Mouse (Mus musculus) heart, adult 2 months (tissue): ENCODE data around the gene 4930548H24Rik. TPM values are rescaled to one million over a fixed set of nuclear protein-coding genes. Genes with fewer than 3 reads are reported as not detected.

Experiments
- DNase-seq, 2 experiments: peaks; one replicate each; pipeline ENCODE4 v3.0.0; 2021
- H3K27ac ChIP-seq: fragments of 200-600 bp; 2 replicates; pipeline ENCODE4 v1.8.1; 2022
- H3K27me3 ChIP-seq: fragments of 200-500 bp; 2 replicates; pipeline ENCODE4 v1.6.1; 2012; ENCODE audit warnings: mild to moderate bottlenecking, low read length, inconsistent platforms, mixed read lengths; ENCODE audit not compliant: control insufficient read depth, insufficient read depth
- H3K36me3 ChIP-seq: fragments of 200-500 bp; 2 replicates; pipeline ENCODE4 v1.6.1; 2012; ENCODE audit warnings: low read length, inconsistent platforms; ENCODE audit not compliant: control insufficient read depth, insufficient read depth
- H3K4me1 ChIP-seq: fragments of 200-500 bp; 2 replicates; pipeline ENCODE4 v1.6.1; 2011; ENCODE audit warnings: low read length; ENCODE audit not compliant: control insufficient read depth, insufficient read depth
- H3K4me3 ChIP-seq: fragments of 200-600 bp; 2 replicates; pipeline ENCODE4 v1.8.1; 2022
- H3K79me2 ChIP-seq: fragments of 200-500 bp; replicated peaks from 2 replicates; pipeline ENCODE4 v1.6.1; 2012; ENCODE audit warnings: mild to moderate bottlenecking, inconsistent platforms, low read length, moderate library complexity, mixed read lengths; ENCODE audit not compliant: control insufficient read depth, insufficient read depth
- H3K9ac ChIP-seq: fragments of 200-500 bp; 2 replicates; pipeline ENCODE4 v1.6.1; 2012; ENCODE audit warnings: low read depth, mild to moderate bottlenecking, control low read depth, inconsistent platforms, low read length, mixed read lengths
- CTCF ChIP-seq: fragments of 200-600 bp; IDR thresholded peaks from 2 replicates; pipeline ENCODE4 v1.8.1; 2022; ENCODE audit warnings: antibody characterized with exemption, mild to moderate bottlenecking, moderate library complexity
- EP300 ChIP-seq: fragments of 200-500 bp; IDR thresholded peaks from 2 replicates; pipeline ENCODE4 v1.6.1; 2011; ENCODE audit warnings: low read depth, low read length, control low read depth; ENCODE audit not compliant: insufficient read depth
- POLR2A ChIP-seq: fragments of 200-500 bp; IDR thresholded peaks from 2 replicates; pipeline ENCODE4 v1.6.1; 2011; ENCODE audit warnings: mild to moderate bottlenecking, low read depth, low read length, control low read depth; ENCODE audit not compliant: insufficient read depth
- WGBS: fragments of 180-500 bp; shearing (Covaris S2); methylation state at CpG from one replicate; pipeline ENCODE4 v1.1.7; 2018; 5-methylcytosine and 5-hydroxymethylcytosine counted together
- intact Hi-C: fragments of 180-260 bp; cut with DNase I; formaldehyde crosslinking; loops from one replicate; pipeline ENCODE4 v1.15.1; 2025
- long read RNA-seq: library from polyadenylated mRNA; stranded (forward); transcript quantifications from one replicate; pipeline ENCODE4 v2.0.0, GENCODE M21; 2021
- polyA plus RNA-seq: library from polyadenylated mRNA; depleted of rRNA; stranded (reverse); fragments of >200 nt; gene quantifications from 2 replicates; pipeline ENCODE4 v1.2.3, GENCODE M21; 2012; rRNA removed
- total RNA-seq, 2 experiments: library from RNA; stranded (reverse); gene quantifications; 2 replicates each; pipeline ENCODE4 v1.2.3; 2021

4930548H24Rik gene
- total RNA-seq (not detected), polyA plus RNA-seq (not detected in 2 replicates)
- long read RNA-seq, result 0 reads

- H3K4me3 ChIP-seq, result no peak within 1 kb of the TSS
- no peaks in the 10 kb centered on the region for H3K79me2 ChIP-seq
- H3K9ac ChIP-seq, result no peak within 1 kb of the TSS
- WGBS, result 97% methylated on average over 3 of the region's 3 CpGs
- H3K36me3 ChIP-seq, result no peaks in the 10 kb centered on the region
- no peak within 1 kb of the TSS for H3K27ac ChIP-seq
- DNase-seq, result no peak
- no peak for TF ChIP-seq POLR2A
- no peak for TF ChIP-seq EP300
- no peak for TF ChIP-seq CTCF
- no peaks in the 10 kb centered on the region for H3K4me1 ChIP-seq
- H3K27me3 ChIP-seq, result no peaks in the 10 kb centered on the region
- intact Hi-C loops, result no loop called here
Observed at GRCm38 (mm10) chr5:31485440-31485839, at the start of gene 4930548H24Rik. TSS of gene 4930548H24Rik (plus strand) at chr5:31485740.

- WGBS, result 39% methylated on average over 2 of the region's 2 CpGs
- peak overlapping the region; percentile 78 for H3K27ac ChIP-seq
- TF ChIP-seq CTCF (no peak), EP300 (no peak), POLR2A (no peak)
Observed at GRCm38 (mm10) chr5:31451336-31451735, 34.2 kb upstream of the 4930548H24Rik start.

GRCm38 (mm10) chr5:31451878-31452561 is 33.5 kb upstream of the 4930548H24Rik start, which contains the start of gene Zfp512:
TSS of gene Zfp512 (plus strand) at chr5:31452431.
- Histone ChIP-seq H3K4me3 (peak within 1 kb of the TSS; percentile 70), H3K79me2 (no peaks in the 10 kb centered on the region; the same call in 1 of the 2 replicates), H3K9ac (peak within 1 kb of the TSS; percentile 36), H3K27ac (peak within 1 kb of the TSS; percentile 78), H3K27me3 (no peaks in the 10 kb centered on the region), H3K36me3 (peaks cover 9% of the 10 kb centered on the region), H3K4me1 (peaks cover 6% of the 10 kb centered on the region)
- 3% methylated on average over 23 of the region's 23 CpGs for WGBS
- intact Hi-C loops, result loop anchor here (1.0 to 10.0 kb wide), 3 partner anchors 43 to 247 kb away; partner anchors contain the start of genes Gpn1, Slc4a1ap and Zfp513
- peak; percentile 14; the same call in 1 of the 2 replicates for TF ChIP-seq CTCF
- TF ChIP-seq POLR2A, result peak; percentile 83
- peak; percentile 76; the same call in 1 of the 2 replicates for TF ChIP-seq EP300
- DNase-seq, result peak; percentile 90 to 96

More at GRCm38 (mm10) chr5:31451336-31451735, 34.2 kb upstream of the 4930548H24Rik start:
- peaks cover 6% of the 10 kb centered on the region for H3K4me1 ChIP-seq
- H3K9ac ChIP-seq, result no peak overlapping the region
- H3K79me2 ChIP-seq, result no peaks in the 10 kb centered on the region; the same call in 1 of the 2 replicates
- no peaks in the 10 kb centered on the region for H3K27me3 ChIP-seq
- intact Hi-C loops, result loop anchor here (10.0 kb wide), 1 partner anchor 247 kb away; the partner anchor contains the start of gene Zfp513
- no peak overlapping the region for H3K4me3 ChIP-seq
- H3K36me3 ChIP-seq, result peaks cover 9% of the 10 kb centered on the region
- DNase-seq, result peak in 1 of 2 experiments; percentile 24

- WGBS, result under 1% methylated on average over 11 of the region's 11 CpGs
- peak overlapping the region; percentile 70 for H3K4me3 ChIP-seq
- no peak for TF ChIP-seq POLR2A
- TF ChIP-seq CTCF, result no peak
- TF ChIP-seq EP300, result no peak
- no peak for DNase-seq
- no peaks in the 10 kb centered on the region; the same call in 1 of the 2 replicates for H3K79me2 ChIP-seq
- H3K27ac ChIP-seq, result peak overlapping the region; percentile 78
- H3K4me1 ChIP-seq, result peaks cover 6% of the 10 kb centered on the region
- peak overlapping the region; percentile 18; the same call in 1 of the 2 replicates for H3K9ac ChIP-seq
- no peaks in the 10 kb centered on the region for H3K27me3 ChIP-seq
- intact Hi-C loops, result loop anchor here (1.0 to 10.0 kb wide), 3 partner anchors 42 to 248 kb away; partner anchors contain the start of genes Gpn1, Slc4a1ap and Zfp513
- H3K36me3 ChIP-seq, result peaks cover 9% of the 10 kb centered on the region
Observed at GRCm38 (mm10) chr5:31452562-31452878, 33.0 kb upstream of the 4930548H24Rik start.

- peak overlapping the region; percentile 78 for H3K27ac ChIP-seq
- 6% methylated on average over 7 of the region's 7 CpGs for WGBS
- intact Hi-C loops, result loop anchor here (1.0 to 10.0 kb wide), 3 partner anchors 42 to 248 kb away; partner anchors contain the start of genes Gpn1, Slc4a1ap and Zfp513
Observed at GRCm38 (mm10) chr5:31452886-31453410, 32.6 kb upstream of the 4930548H24Rik start.

More at GRCm38 (mm10) chr5:31452886-31453410, 32.6 kb upstream of the 4930548H24Rik start:
- Histone ChIP-seq H3K27me3 (no peaks in the 10 kb centered on the region), H3K9ac (peak overlapping the region; percentile 36), H3K36me3 (peaks cover 9% of the 10 kb centered on the region), H3K79me2 (no peaks in the 10 kb centered on the region; the same call in 1 of the 2 replicates), H3K4me1 (peaks cover 6% of the 10 kb centered on the region), H3K4me3 (peak overlapping the region; percentile 70)
- TF ChIP-seq CTCF (no peak), EP300 (no peak), POLR2A (no peak)
- DNase-seq, result no peak
